Mouse (Mus musculus) splenic B cell, adult 2 months (primary cell): ENCODE measurements around the gene Gcc2.
"Not testable (repeated sequence)": the region's sequence is repeated elsewhere in the genome, so short reads cannot be mapped to it uniquely, and the experiment has no call there.

Source experiments
- DNase-seq: peaks from one replicate; pipeline ENCODE4 v3.0.0-alpha.2; 2011; ENCODE audit warnings: low read depth, low spot score
- H3K27me3 ChIP-seq: 2 replicates; pipeline ENCODE4 v1.6.1; 2012; ENCODE audit warnings: mild to moderate bottlenecking, low read length, moderate library complexity, mixed read lengths; ENCODE audit not compliant: control insufficient read depth, poor library complexity, insufficient read depth, severe bottlenecking
- H3K36me3 ChIP-seq: 2 replicates; pipeline ENCODE4 v1.6.1; 2012; ENCODE audit warnings: mild to moderate bottlenecking, low read length, moderate library complexity, mixed read lengths; ENCODE audit not compliant: control insufficient read depth, poor library complexity, insufficient read depth, severe bottlenecking

Gene Gcc2

GRCm38 (mm10) chr10:58326271-58326670, 71.0 kb downstream of the Gcc2 start:
- Histone ChIP-seq H3K27me3 (no peaks in the 10 kb centered on the region), H3K36me3 (no peaks in the 10 kb centered on the region)
- DNase-seq = no peak

- DNase-seq, H3K27me3 ChIP-seq, H3K36me3 ChIP-seq: not testable (repeated sequence)
Observed at GRCm38 (mm10) chr10:58327836-58328235, 72.5 kb downstream of the Gcc2 start.

GRCm38 (mm10) chr10:58328517-58329108, 73.3 kb downstream of the Gcc2 start:
- DNase-seq = no peak
- Histone ChIP-seq H3K36me3 (no peaks in the 10 kb centered on the region), H3K27me3 (no peaks in the 10 kb centered on the region)

GRCm38 (mm10) chr10:58330635-58331034, 75.3 kb downstream of the Gcc2 start:
- no peak for DNase-seq
- Histone ChIP-seq H3K36me3 (no peaks in the 10 kb centered on the region), H3K27me3 (no peaks in the 10 kb centered on the region)

- no peaks in the 10 kb centered on the region for H3K36me3 ChIP-seq
- H3K27me3 ChIP-seq = no peaks in the 10 kb centered on the region
- no peak for DNase-seq
Observed at GRCm38 (mm10) chr10:58331741-58332140, 76.4 kb downstream of the Gcc2 start.

- Histone ChIP-seq H3K36me3 (no peaks in the 10 kb centered on the region), H3K27me3 (no peaks in the 10 kb centered on the region)
- no peak for DNase-seq
Observed at GRCm38 (mm10) chr10:58333414-58333813, 78.1 kb downstream of the Gcc2 start.

GRCm38 (mm10) chr10:58336156-58336555, 80.9 kb downstream of the Gcc2 start:
- Histone ChIP-seq H3K27me3 (no peaks in the 10 kb centered on the region), H3K36me3 (no peaks in the 10 kb centered on the region)
- DNase-seq = no peak

- not testable (repeated sequence) for H3K27me3 ChIP-seq, H3K36me3 ChIP-seq, DNase-seq
Observed at GRCm38 (mm10) chr10:58337091-58337490, 81.8 kb downstream of the Gcc2 start.

GRCm38 (mm10) chr10:58338590-58338989, 83.3 kb downstream of the Gcc2 start:
- no peak for DNase-seq
- Histone ChIP-seq H3K36me3 (no peaks in the 10 kb centered on the region), H3K27me3 (no peaks in the 10 kb centered on the region)

GRCm38 (mm10) chr10:58341685-58342084, 86.4 kb downstream of the Gcc2 start:
- DNase-seq = no peak
- H3K36me3 ChIP-seq = no peaks in the 10 kb centered on the region
- no peaks in the 10 kb centered on the region for H3K27me3 ChIP-seq

GRCm38 (mm10) chr10:58342199-58342598, 86.9 kb downstream of the Gcc2 start:
- no peaks in the 10 kb centered on the region for H3K27me3 ChIP-seq
- no peaks in the 10 kb centered on the region for H3K36me3 ChIP-seq
- DNase-seq = no peak

GRCm38 (mm10) chr10:58343552-58343951, 88.3 kb downstream of the Gcc2 start:
- H3K36me3 ChIP-seq = no peaks in the 10 kb centered on the region
- DNase-seq = no peak
- H3K27me3 ChIP-seq = no peaks in the 10 kb centered on the region

- peak; percentile 68 for DNase-seq
- 0 out of 2 replicates have a peak, but pooled peaks cover 1% of the 10 kb centered on the region for H3K36me3 ChIP-seq
- no peaks in the 10 kb centered on the region for H3K27me3 ChIP-seq
Observed at GRCm38 (mm10) chr10:58350600-58350999, 95.3 kb downstream of the Gcc2 start.

GRCm38 (mm10) chr10:58351670-58352069, 96.4 kb downstream of the Gcc2 start:
- H3K36me3 ChIP-seq = 0 out of 2 replicates have a peak, but pooled peaks cover 1% of the 10 kb centered on the region
- DNase-seq = peak; percentile 72
- H3K27me3 ChIP-seq = no peaks in the 10 kb centered on the region

GRCm38 (mm10) chr10:58352364-58352763, 97.1 kb downstream of the Gcc2 start:
- DNase-seq = no peak
- 0 out of 2 replicates have a peak, but pooled peaks cover 1% of the 10 kb centered on the region for H3K36me3 ChIP-seq
- H3K27me3 ChIP-seq = no peaks in the 10 kb centered on the region

GRCm38 (mm10) chr10:58354561-58354960, 99.3 kb downstream of the Gcc2 start:
- H3K36me3 ChIP-seq = 0 out of 2 replicates have a peak, but pooled peaks cover 1% of the 10 kb centered on the region
- no peak for DNase-seq
- H3K27me3 ChIP-seq = no peaks in the 10 kb centered on the region
